Mouse (Mus musculus) induced T-regulatory cell, adult 2 months (primary cell): Measurements from ENCODE around the gene Olfr690.
"Not testable (repeated sequence)": the region's sequence is repeated elsewhere in the genome, so short reads cannot be mapped to it uniquely, and the experiment has no call there.

Experiments
- DNase-seq: peaks from one replicate; pipeline ENCODE4 v3.0.0-alpha.2; 2012; ENCODE audit warnings: low read depth

The Olfr690 gene

GRCm38 (mm10) chr7:105334004-105334403, at the start of gene Olfr690:
TSS of gene Olfr690 (minus strand) at chr7:105334104.
- DNase-seq = no peak

DNA sequence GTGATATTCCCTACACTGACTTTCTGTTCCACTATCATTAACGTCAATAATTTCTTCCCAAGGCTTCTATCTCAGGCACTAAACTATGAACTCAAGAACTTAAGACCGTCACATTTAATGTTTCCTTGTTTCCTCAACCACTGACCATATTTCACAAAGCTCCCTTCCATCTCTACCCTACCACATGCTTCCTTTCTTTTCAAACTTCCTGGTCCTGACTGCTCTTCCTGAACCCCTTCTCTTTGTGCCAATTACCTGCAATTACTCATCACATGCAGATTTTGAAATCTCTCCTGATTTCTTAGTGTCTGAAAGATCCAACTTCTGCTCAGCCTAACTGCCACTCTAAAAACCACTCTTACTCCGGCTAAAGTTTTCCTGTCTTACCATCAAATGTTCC, 46.4 kb upstream of the Olfr690 start:
- no peak for DNase-seq

DNA sequence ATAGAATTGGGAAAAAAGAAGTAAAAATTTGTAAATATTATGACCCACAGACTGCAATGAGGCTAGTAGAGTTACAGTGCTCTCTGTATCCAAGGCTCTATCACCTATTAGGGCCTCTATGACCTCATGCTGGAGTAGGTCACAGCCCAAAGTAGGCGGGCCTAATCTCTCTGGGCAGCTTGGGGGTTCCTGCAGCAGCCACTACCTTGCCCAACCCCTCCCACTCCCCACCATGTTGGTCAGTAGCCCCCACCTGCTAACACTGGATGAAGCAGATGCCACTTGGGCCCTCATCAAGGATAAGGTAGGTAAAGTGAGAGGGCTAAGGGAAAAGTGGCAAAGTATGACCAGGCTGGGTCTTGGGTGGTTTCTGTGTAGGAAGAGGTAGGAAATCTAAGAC, 41.0 kb upstream of the Olfr690 start, which contains the start of gene Gm5901:
Gene Gm5901, plus strand, starts transcription at position 173 of the 400 bp plus-strand sequence.
- DNase-seq = no peak

- no peak for DNase-seq
Observed at GRCm38 (mm10) chr7:105373976-105374375, 40.1 kb upstream of the Olfr690 start.

GRCm38 (mm10) chr7:105373509-105373908, 39.6 kb upstream of the Olfr690 start:
- DNase-seq = no peak

GRCm38 (mm10) chr7:105372912-105373311, 39.0 kb upstream of the Olfr690 start:
- DNase-seq = no peak

DNA sequence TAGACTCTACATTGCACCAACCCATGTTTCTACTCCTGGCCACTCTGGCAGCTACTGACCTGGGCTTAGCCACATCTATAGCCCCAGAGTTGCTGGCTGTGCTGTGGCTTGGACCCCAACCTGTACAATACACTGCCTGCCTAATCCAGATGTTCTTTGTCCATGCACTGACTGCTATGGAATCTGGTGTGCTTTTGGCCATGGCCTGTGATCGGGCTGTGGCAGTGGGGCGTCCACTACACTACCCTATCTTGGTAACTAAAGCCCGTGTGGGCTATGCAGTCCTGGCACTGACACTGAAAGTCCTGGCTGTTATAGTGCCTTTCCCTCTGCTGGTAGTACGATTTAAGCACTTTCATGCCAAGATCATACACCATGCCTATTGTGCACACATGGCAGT, 34.6 kb upstream of the Olfr690 start:
- no peak for DNase-seq

DNA sequence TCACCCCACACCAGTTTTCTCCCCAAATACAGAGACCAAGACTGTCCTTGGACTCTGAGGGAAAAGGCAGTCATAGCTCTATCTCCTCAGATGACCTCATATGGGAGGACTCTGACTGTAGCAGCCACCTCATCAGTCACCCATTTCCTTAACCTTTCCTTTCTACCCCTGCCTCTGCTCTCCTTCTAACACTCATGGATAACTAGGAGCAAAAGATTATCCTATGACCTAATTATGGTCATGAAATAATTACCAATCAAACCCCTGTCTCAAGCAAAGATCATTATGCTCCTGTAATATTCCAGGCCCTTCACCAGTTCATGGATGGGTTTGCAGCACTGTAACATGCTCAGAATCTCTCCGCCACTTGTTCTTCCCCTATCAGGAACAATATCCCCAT, 34.0 kb upstream of the Olfr690 start, which contains the start of gene Olfr692:
Gene Olfr692, plus strand, starts transcription at position 301 of the 400 bp plus-strand sequence.
- no peak for DNase-seq

GRCm38 (mm10) chr7:105367268-105367667, 33.4 kb upstream of the Olfr690 start:
- DNase-seq = no peak

DNA sequence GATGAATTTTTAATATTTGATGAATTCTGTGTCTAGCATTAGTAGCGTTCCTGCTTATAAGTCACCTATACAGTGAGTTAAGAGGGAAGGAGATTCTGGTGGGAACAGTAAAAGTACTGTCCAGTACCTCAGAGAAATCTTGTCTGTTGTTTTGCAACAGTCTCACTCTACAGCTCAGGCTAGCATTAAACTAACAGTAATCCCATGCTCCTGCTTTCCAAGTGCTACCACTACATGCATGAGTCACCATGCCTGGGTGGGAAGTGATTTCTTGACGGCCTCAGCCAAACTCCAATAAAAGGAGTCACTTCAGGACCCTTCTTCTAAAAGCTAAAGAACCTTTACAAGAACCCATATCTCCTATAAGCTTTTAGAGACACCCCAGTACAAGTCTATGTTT, 27.8 kb upstream of the Olfr690 start:
- no peak for DNase-seq

GRCm38 (mm10) chr7:105356487-105356886, 22.6 kb upstream of the Olfr690 start:
- DNase-seq = not testable (repeated sequence)

DNA sequence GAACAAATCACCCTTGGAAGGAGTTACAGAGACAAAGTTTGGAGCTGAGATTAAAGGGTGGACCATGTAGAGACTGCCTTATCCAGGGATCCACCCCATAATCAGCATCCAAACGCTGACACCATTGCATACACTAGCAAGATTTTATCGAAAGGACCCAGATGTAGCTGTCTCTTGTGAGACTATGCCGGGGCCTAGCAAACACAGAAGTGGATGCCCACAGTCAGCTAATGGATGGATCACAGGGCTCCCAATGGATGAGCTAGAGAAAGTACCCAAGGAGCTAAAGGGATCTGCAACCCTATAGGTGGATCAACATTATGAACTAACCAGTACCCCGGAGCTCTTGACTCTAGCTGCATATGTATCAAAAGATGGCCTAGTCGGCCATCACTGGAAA, 22.2 kb upstream of the Olfr690 start:
- DNase-seq = not testable (repeated sequence)

- no peak for DNase-seq
Observed at GRCm38 (mm10) chr7:105342752-105343151, 8.8 kb upstream of the Olfr690 start.

- no peak for DNase-seq
Observed at GRCm38 (mm10) chr7:105342170-105342569, 8.3 kb upstream of the Olfr690 start, which contains the start of gene Olfr691. TSS of gene Olfr691 (minus strand) at chr7:105342270.

- no peak for DNase-seq
Observed at GRCm38 (mm10) chr7:105325302-105325701, 8.6 kb downstream of the Olfr690 start.

DNA sequence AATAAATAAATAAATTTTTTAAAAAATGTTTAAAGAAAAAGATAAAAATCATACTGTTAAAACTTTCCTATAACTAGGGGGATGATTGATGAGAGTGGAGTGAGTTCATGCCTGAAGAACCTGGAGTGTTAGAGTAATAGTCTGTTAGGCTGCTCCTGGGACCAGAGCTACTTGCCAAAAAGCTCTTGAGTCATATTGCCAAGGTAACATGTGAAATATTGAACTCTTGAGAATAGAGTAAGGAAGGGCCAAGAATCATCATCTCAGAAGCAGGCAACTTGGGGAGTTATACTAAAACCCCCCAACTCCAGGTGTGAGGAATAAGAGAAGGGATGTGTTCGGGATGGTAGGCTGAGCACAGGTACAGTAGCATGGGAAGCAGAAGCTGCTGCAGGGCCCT, 23.0 kb downstream of the Olfr690 start, which contains the start of gene Olfr689:
Gene Olfr689, plus strand, starts transcription at position 301 of the 400 bp plus-strand sequence.
- DNase-seq = no peak

- no peak for DNase-seq
Observed at GRCm38 (mm10) chr7:105290051-105290450, 43.9 kb downstream of the Olfr690 start.

- DNase-seq = no peak
Observed at GRCm38 (mm10) chr7:105287795-105288194, 46.1 kb downstream of the Olfr690 start, which contains the start of gene Olfr688. TSS of gene Olfr688 (plus strand) at chr7:105288095.
